Mouse (Mus musculus) lung, embryonic 14.5 days (tissue): ENCODE results near the gene Xrcc1. TPM values are rescaled to one million over a fixed set of nuclear protein-coding genes. Genes with fewer than 3 reads are reported as not detected.

Experiments
- ATAC-seq: fragments of 200-750 bp; cut with Nextera tagmentation; 2 replicates; pipeline ENCODE4 v1.8.0; 2017; ENCODE audit warnings: mild to moderate bottlenecking, moderate TSS enrichment, moderate library complexity; ENCODE audit not compliant: insufficient read depth
- DNase-seq: peaks from one replicate; pipeline ENCODE4 v3.0.0-alpha.2; 2015
- H3K27ac ChIP-seq: fragments of 300-500 bp; sonication (generic); 2 replicates; pipeline ENCODE4 v1.5.1; 2014; ENCODE audit warnings: low read depth, mild to moderate bottlenecking, moderate library complexity
- H3K27me3 ChIP-seq: fragments of 300-500 bp; sonication (generic); 2 replicates; pipeline ENCODE4 v1.6.1; 2014; ENCODE audit warnings: low read length, control low read depth; ENCODE audit not compliant: insufficient read depth
- H3K36me3 ChIP-seq: fragments of 300-500 bp; sonication (generic); 2 replicates; pipeline ENCODE4 v1.6.1; 2014; ENCODE audit warnings: control low read depth; ENCODE audit not compliant: insufficient read depth
- H3K4me1 ChIP-seq: fragments of 300-500 bp; sonication (generic); 2 replicates; pipeline ENCODE4 v1.6.1; 2014; ENCODE audit warnings: antibody characterized with exemption, control low read depth; ENCODE audit not compliant: insufficient read depth
- H3K4me2 ChIP-seq: fragments of 300-500 bp; sonication (generic); 2 replicates; pipeline ENCODE4 v1.6.1; 2014; ENCODE audit warnings: mild to moderate bottlenecking
- H3K4me3 ChIP-seq: fragments of 300-500 bp; sonication (generic); 2 replicates; pipeline ENCODE4 v1.5.1; 2014; ENCODE audit warnings: low read depth, low read length
- H3K9ac ChIP-seq: fragments of 300-500 bp; sonication (generic); 2 replicates; pipeline ENCODE4 v1.6.1; 2014
- H3K9me3 ChIP-seq: fragments of 300-500 bp; sonication (generic); 2 replicates; pipeline ENCODE4 v1.6.1; 2016; ENCODE audit warnings: low read depth, low read length, control low read depth
- CTCF ChIP-seq: IDR thresholded peaks from 2 replicates; pipeline ENCODE4 v1.5.1; 2016; ENCODE audit warnings: antibody characterized with exemption, low read depth
- WGBS: fragments of 180-500 bp; shearing (Covaris S2); extraction: QIAGEN DNeasy Blood & Tissue Kit; methylation state at CpG from one replicate; pipeline ENCODE4 v1.1.7; 2014; 5-methylcytosine and 5-hydroxymethylcytosine counted together
- polyA plus RNA-seq: library from polyadenylated mRNA; unstranded; fragments of >200 nt; fragmentation: Nextera tagmentation; extraction: Ambion mirVana; gene quantifications from 2 replicates; pipeline ENCODE4 v1.2.1, GENCODE M21; 2014

Xrcc1 gene
- polyA plus RNA-seq, 1 experiment from 2014 or later: 121 TPM

GRCm38 (mm10) chr7:24621193-24621592 is 75.1 kb downstream of the Xrcc1 start:
- H3K27ac ChIP-seq: no peak overlapping the region
- no peak overlapping the region for H3K4me2 ChIP-seq
- no peaks in the 10 kb centered on the region for H3K9me3 ChIP-seq
- no peaks in the 10 kb centered on the region for H3K27me3 ChIP-seq
- 81% methylated on average over 3 of the region's 3 CpGs for WGBS
- no peaks in the 10 kb centered on the region for H3K36me3 ChIP-seq
- ATAC-seq (no peak), DNase-seq (no peak)
- no peaks in the 10 kb centered on the region for H3K4me1 ChIP-seq
- H3K9ac ChIP-seq: no peak overlapping the region
- peak; percentile 46 for TF ChIP-seq CTCF
- no peak overlapping the region for H3K4me3 ChIP-seq

GRCm38 (mm10) chr7:24622967-24623366 is 76.9 kb downstream of the Xrcc1 start:
- no peak overlapping the region for H3K4me3 ChIP-seq
- H3K9me3 ChIP-seq: no peaks in the 10 kb centered on the region
- H3K9ac ChIP-seq: no peak overlapping the region
- ATAC-seq: no peak
- H3K36me3 ChIP-seq: no peaks in the 10 kb centered on the region
- no peak overlapping the region for H3K4me2 ChIP-seq
- no peaks in the 10 kb centered on the region for H3K4me1 ChIP-seq
- TF ChIP-seq CTCF: peak; percentile 31
- WGBS: 81% methylated on average over 6 of the region's 6 CpGs
- H3K27me3 ChIP-seq: no peaks in the 10 kb centered on the region
- H3K27ac ChIP-seq: no peak overlapping the region
- no peak for DNase-seq

Other genes starting within 250 kb of the Xrcc1 start
- gene Zfp61, start 245.1 kb upstream of the Xrcc1 start, polyA plus RNA-seq: 32.1 and 32.4 TPM in 2 replicates
- 8.6 and 9.8 TPM in 2 replicates for gene Zfp94, start 229.6 kb upstream of the Xrcc1 start, polyA plus RNA-seq
- not detected in 2 replicates for gene Tescl, start 212.4 kb upstream of the Xrcc1 start, polyA plus RNA-seq
- not detected in 2 replicates for gene Lypd5, start 197.1 kb upstream of the Xrcc1 start, polyA plus RNA-seq
- gene Kcnn4, start 176.0 kb upstream of the Xrcc1 start, polyA plus RNA-seq: 1.6 and 1.7 TPM in 2 replicates
- gene Smg9, start 146.7 kb upstream of the Xrcc1 start, polyA plus RNA-seq: 21.5 and 24.5 TPM in 2 replicates
- 0.14 TPM in 1 of 2 replicates, not detected in the other for gene Irgc1, start 94.0 kb upstream of the Xrcc1 start, polyA plus RNA-seq
- 18.1 and 20.2 TPM in 2 replicates for gene Plaur, start 83.8 kb upstream of the Xrcc1 start, polyA plus RNA-seq
- gene Cadm4, start 64.3 kb upstream of the Xrcc1 start, polyA plus RNA-seq: 0.34 and 0.72 TPM in 2 replicates
- 36.2 and 37.7 TPM in 2 replicates for gene Zfp428, start 39.3 kb upstream of the Xrcc1 start, polyA plus RNA-seq
- 0.32 and 0.47 TPM in 2 replicates for gene AC161166.1, start 33.8 kb upstream of the Xrcc1 start, polyA plus RNA-seq
- 8.0 and 9.3 TPM in 2 replicates for gene Irgq, start 15.6 kb upstream of the Xrcc1 start, polyA plus RNA-seq
- not detected in 2 replicates for gene Pinlyp, start 171 bp upstream of the Xrcc1 start, polyA plus RNA-seq
- 26.5 and 26.7 TPM in 2 replicates for gene Ethe1, start 41.3 kb downstream of the Xrcc1 start, polyA plus RNA-seq
- 2.6 and 2.9 TPM in 2 replicates for gene Zfp575, start 41.4 kb downstream of the Xrcc1 start, polyA plus RNA-seq
- 0.14 and 0.33 TPM in 2 replicates for gene Phldb3, start 64.5 kb downstream of the Xrcc1 start, polyA plus RNA-seq
- 0.14 TPM in 1 of 2 replicates, not detected in the other for gene Lypd3, start 90.3 kb downstream of the Xrcc1 start, polyA plus RNA-seq
- gene Tex101, start 130.4 kb downstream of the Xrcc1 start, polyA plus RNA-seq: not detected in 2 replicates
- gene BC049730, start 163.0 kb downstream of the Xrcc1 start, polyA plus RNA-seq: not detected in 2 replicates
- gene Gm4763, start 180.6 kb downstream of the Xrcc1 start, polyA plus RNA-seq: not detected in 2 replicates
- gene Cd177, start 214.0 kb downstream of the Xrcc1 start, polyA plus RNA-seq: 0.13 TPM in 1 of 2 replicates, not detected in the other
- not detected in 2 replicates for gene Ceacam10, start 230.9 kb downstream of the Xrcc1 start, polyA plus RNA-seq